Mouse (Mus musculus): ENCODE results near the gene Sumo2. TPM values are rescaled to one million over a fixed set of nuclear protein-coding genes. Genes with fewer than 3 reads are reported as not detected.
"Not testable (repeated sequence)": the region's sequence is repeated elsewhere in the genome, so short reads cannot be mapped to it uniquely, and the experiment has no call there.

Gene Sumo2
- polyA plus RNA-seq, 1 experiment from 2014 or later = 917 TPM

GRCm38 (mm10) chr11:115476630-115477029, 59.4 kb downstream of the Sumo2 start:
- not testable (repeated sequence) for H3K27ac ChIP-seq (replicated peaks); H3K9me3 ChIP-seq; H3K36me3 ChIP-seq; ATAC-seq (ENCODE audit: low FRiP score, low read depth); H3K27me3 ChIP-seq
- WGBS = 86% methylated on average over 4 of the region's 4 CpGs
- Histone ChIP-seq H3K9ac (peak overlapping the region; percentile 19; the same call in 1 of the 2 replicates), H3K4me1 (replicated peaks) (peaks cover 31% of the 10 kb centered on the region), H3K4me3 (peak overlapping the region; percentile 89; the same call in 1 of the 2 replicates), H3K4me2 (peak overlapping the region; percentile 93)

GRCm38 (mm10) chr11:115475758-115476237, 60.3 kb downstream of the Sumo2 start:
- peak; percentile 66; the same call in 1 of the 2 replicates for ATAC-seq (ENCODE audit: low FRiP score, low read depth)
- peak overlapping the region; percentile 89 for H3K4me3 ChIP-seq
- H3K9me3 ChIP-seq = no peaks in the 10 kb centered on the region
- peak overlapping the region; percentile 88 for H3K27ac ChIP-seq (replicated peaks)
- no peaks in the 10 kb centered on the region for H3K27me3 ChIP-seq
- WGBS = 6% methylated on average over 28 of the region's 28 CpGs
- H3K4me1 ChIP-seq (replicated peaks) = peaks cover 31% of the 10 kb centered on the region
- peak overlapping the region; percentile 81 for H3K9ac ChIP-seq
- H3K4me2 ChIP-seq = peak overlapping the region; percentile 93
- H3K36me3 ChIP-seq = no peaks in the 10 kb centered on the region

- Histone ChIP-seq H3K4me1 (replicated peaks) (peaks cover 31% of the 10 kb centered on the region), H3K4me2 (peak within 1 kb of the TSS; percentile 93), H3K27ac (replicated peaks) (peak within 1 kb of the TSS; percentile 88), H3K27me3 (no peaks in the 10 kb centered on the region), H3K36me3 (no peaks in the 10 kb centered on the region), H3K9me3 (no peaks in the 10 kb centered on the region), H3K4me3 (peak within 1 kb of the TSS; percentile 89), H3K9ac (peak within 1 kb of the TSS; percentile 81)
- peak; percentile 97 for ATAC-seq (ENCODE audit: low FRiP score, low read depth)
- 2% methylated on average over 26 of the region's 26 CpGs for WGBS
These were observed 60.9 kb downstream of the Sumo2 start, which contains the start of gene Armc7 for GRCm38 (mm10) chr11:115475025-115475757. Gene Armc7 (plus strand): TSS chr11:115475667.

- Histone ChIP-seq H3K4me2 (peak overlapping the region; percentile 20; the same call in 1 of the 2 replicates), H3K4me1 (replicated peaks) (peaks cover 31% of the 10 kb centered on the region), H3K9me3 (no peaks in the 10 kb centered on the region), H3K36me3 (no peaks in the 10 kb centered on the region), H3K4me3 (no peak overlapping the region), H3K9ac (no peak overlapping the region; the same call in 1 of the 2 replicates), H3K27ac (replicated peaks) (peak overlapping the region; percentile 88), H3K27me3 (no peaks in the 10 kb centered on the region)
- no peak for ATAC-seq (ENCODE audit: low FRiP score, low read depth)
- 20% methylated on average over 15 of the region's 15 CpGs for WGBS
These were observed 62.3 kb downstream of the Sumo2 start for GRCm38 (mm10) chr11:115473626-115474275.

Other genes starting within 250 kb of the Sumo2 start
- gene Fads6, start 238.6 kb downstream of the Sumo2 start, polyA plus RNA-seq (2015; fragmentation: Nextera tagmentation; extraction: Ambion mirVana) = 1.3 and 1.5 TPM in 2 replicates
- 0.07 and 0.34 TPM in 2 replicates for gene Otop2, start 229.1 kb downstream of the Sumo2 start, polyA plus RNA-seq (2015; fragmentation: Nextera tagmentation; extraction: Ambion mirVana)
- 0.06 and 0.38 TPM in 2 replicates for gene Ush1g, start 214.2 kb downstream of the Sumo2 start, polyA plus RNA-seq (2015; fragmentation: Nextera tagmentation; extraction: Ambion mirVana)
- 2.2 and 2.3 TPM in 2 replicates for gene Otop3, start 201.5 kb downstream of the Sumo2 start, polyA plus RNA-seq (2015; fragmentation: Nextera tagmentation; extraction: Ambion mirVana)
- 57.2 and 62.4 TPM in 2 replicates for gene Hid1, start 168.5 kb downstream of the Sumo2 start, polyA plus RNA-seq (2015; fragmentation: Nextera tagmentation; extraction: Ambion mirVana)
- 25.0 and 27.0 TPM in 2 replicates for gene Cdr2l, start 154.4 kb downstream of the Sumo2 start, polyA plus RNA-seq (2015; fragmentation: Nextera tagmentation; extraction: Ambion mirVana)
- gene Mrpl58, start 132.5 kb downstream of the Sumo2 start, polyA plus RNA-seq (2015; fragmentation: Nextera tagmentation; extraction: Ambion mirVana) = 180 and 190 TPM in 2 replicates
- 877 and 940 TPM in 2 replicates for gene Atp5h, start 116.3 kb downstream of the Sumo2 start, polyA plus RNA-seq (2015; fragmentation: Nextera tagmentation; extraction: Ambion mirVana)
- 23.6 and 26.2 TPM in 2 replicates for gene Kctd2, start 116.1 kb downstream of the Sumo2 start, polyA plus RNA-seq (2015; fragmentation: Nextera tagmentation; extraction: Ambion mirVana)
- gene Trim80, start 95.7 kb downstream of the Sumo2 start, polyA plus RNA-seq (2015; fragmentation: Nextera tagmentation; extraction: Ambion mirVana) = not detected in 2 replicates
- 0.17 and 0.24 TPM in 2 replicates for gene Slc16a5, start 73.8 kb downstream of the Sumo2 start, polyA plus RNA-seq (2015; fragmentation: Nextera tagmentation; extraction: Ambion mirVana)
- 16.3 and 18.2 TPM in 2 replicates for gene Armc7, start 60.6 kb downstream of the Sumo2 start, polyA plus RNA-seq (2015; fragmentation: Nextera tagmentation; extraction: Ambion mirVana)
- gene Nt5c, start 44.4 kb downstream of the Sumo2 start, polyA plus RNA-seq (2015; fragmentation: Nextera tagmentation; extraction: Ambion mirVana) = 88.4 and 101 TPM in 2 replicates
- 1,345 and 1,399 TPM in 2 replicates for gene Jpt1, start 21.9 kb downstream of the Sumo2 start, polyA plus RNA-seq (2015; fragmentation: Nextera tagmentation; extraction: Ambion mirVana)
- 95.4 and 108 TPM in 2 replicates for gene Nup85, start 28.2 kb upstream of the Sumo2 start, polyA plus RNA-seq (2015; fragmentation: Nextera tagmentation; extraction: Ambion mirVana)
- gene Mrps7, start 67.6 kb upstream of the Sumo2 start, polyA plus RNA-seq (2015; fragmentation: Nextera tagmentation; extraction: Ambion mirVana) = 73.6 and 79.8 TPM in 2 replicates
- 35.8 and 38.1 TPM in 2 replicates for gene Gga3, start 67.8 kb upstream of the Sumo2 start, polyA plus RNA-seq (2015; fragmentation: Nextera tagmentation; extraction: Ambion mirVana)
- 12.2 and 13.9 TPM in 2 replicates for gene Mif4gd, start 76.7 kb upstream of the Sumo2 start, polyA plus RNA-seq (2015; fragmentation: Nextera tagmentation; extraction: Ambion mirVana)
- gene Slc25a19, start 92.0 kb upstream of the Sumo2 start, polyA plus RNA-seq (2015; fragmentation: Nextera tagmentation; extraction: Ambion mirVana) = 43.6 and 47.1 TPM in 2 replicates
- 186 and 190 TPM in 2 replicates for gene Grb2, start 172.3 kb upstream of the Sumo2 start, polyA plus RNA-seq (2015; fragmentation: Nextera tagmentation; extraction: Ambion mirVana)
- 24.2 and 27.9 TPM in 2 replicates for gene Tmem94, start 229.2 kb upstream of the Sumo2 start, polyA plus RNA-seq (2015; fragmentation: Nextera tagmentation; extraction: Ambion mirVana)